Mouse (Mus musculus): ENCODE measurements around the gene Phf7.

GRCm38 (mm10) chr14:31200038-31200437 lies 51.1 kb downstream of the Phf7 start:
- TF ChIP-seq CTCF (IDR thresholded peaks at IDR 0.05; ENCODE audit: extremely low read depth, insufficient read length, insufficient replicate concordance, low read depth, low read length) (no peak), POLR2A (IDR thresholded peaks at IDR 0.05; ENCODE audit: low read depth, low read length) (no peak)
